Mouse (Mus musculus) erythroid progenitor cell, adult 5-6 weeks (primary cell): ENCODE results near the gene Nyap2. TPM values are rescaled to one million over a fixed set of nuclear protein-coding genes. Genes with fewer than 3 reads are reported as not detected.

Experiments
- ATAC-seq: replicated peaks from 2 replicates; pipeline ENCODE4 v1.8.0; 2016; ENCODE audit warnings: moderate number of reproducible peaks, mild to moderate bottlenecking, moderate TSS enrichment, inconsistent platforms; ENCODE audit not compliant: poor library complexity, low FRiP score, severe bottlenecking
- total RNA-seq, 2 experiments: library from RNA; stranded (forward) in 1 of 2; stranded (reverse) in 1 of 2; fragments of 150-400 nt in 1 of 2; fragments of 186-747, 209-891 nt in 1 of 2; gene quantifications; 2 replicates each; pipeline versions ENCODE4 v1.2.3 to v1.2.4; 2015 to 2017; ENCODE audit warnings: low replicate concordance in 2 of 2

Gene Nyap2
- total RNA-seq, 2 experiments from 2014 or later = not detected

GRCm38 (mm10) chr1:81316403-81316994 lies 239.7 kb downstream of the Nyap2 start:
- ATAC-seq = no peak

DNA sequence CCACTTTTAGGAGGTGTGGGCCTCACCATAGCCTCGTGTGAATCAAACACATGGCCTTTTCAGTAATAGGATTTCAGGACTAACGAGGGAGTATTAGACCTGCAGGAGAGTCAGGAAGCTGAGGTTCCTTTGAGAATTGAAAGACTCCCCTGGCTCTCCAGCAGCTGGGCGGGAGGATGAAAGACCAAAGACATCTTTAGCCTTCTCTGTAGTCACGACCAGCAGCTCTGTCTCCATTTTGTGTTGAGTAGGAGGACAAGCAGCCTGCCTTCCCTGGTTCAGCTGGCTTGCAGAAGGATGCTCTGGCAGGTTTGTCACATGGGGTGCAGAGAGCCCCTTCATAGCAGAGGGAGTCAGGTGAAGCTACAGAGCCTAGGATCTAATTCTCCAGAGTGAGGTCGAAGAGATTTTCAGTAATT lies 240.3 kb downstream of the Nyap2 start:
- no peak for ATAC-seq

GRCm38 (mm10) chr1:81387722-81388121 lies 311.0 kb downstream of the Nyap2 start:
- no peak for ATAC-seq
